Mouse (Mus musculus): ENCODE results near the gene Ankrd63.

DNA sequence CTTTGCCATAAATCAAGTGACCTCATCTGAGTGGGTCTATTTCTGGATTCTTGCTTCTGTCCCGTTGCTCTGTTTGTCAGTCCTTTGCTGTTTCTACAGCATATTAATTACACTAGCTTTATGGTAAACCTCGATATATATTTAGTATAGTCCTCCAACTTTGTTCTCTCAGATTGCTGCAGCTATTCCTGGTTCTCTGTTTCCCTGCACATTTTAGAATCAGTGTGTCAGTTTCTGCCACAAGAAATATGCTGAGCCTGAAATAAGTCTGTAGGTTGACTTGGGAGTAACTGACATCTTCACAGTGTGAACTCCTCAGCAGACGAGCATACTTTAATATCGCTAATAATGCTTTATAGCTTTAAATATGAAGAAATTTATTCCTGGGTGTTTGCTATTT is 18.7 kb downstream of the Ankrd63 start:
- TF ChIP-seq CTCF (IDR thresholded peaks at IDR 0.05; ENCODE audit: borderline replicate concordance, insufficient read depth, low read length) (no peak), POLR2A (IDR thresholded peaks at IDR 0.05; ENCODE audit: low read depth, low read length) (no peak)
